Mouse (Mus musculus) embryonic facial prominence, embryonic 11.5 days (tissue): Measurements from ENCODE around the gene Tyw3. TPM values are rescaled to one million over a fixed set of nuclear protein-coding genes. Genes with fewer than 3 reads are reported as not detected.

Experiments used
- ATAC-seq: fragments of 200-750 bp; cut with Nextera tagmentation; replicated peaks from 2 replicates; pipeline ENCODE4 v1.8.0; 2017; ENCODE audit warnings: low read depth; ENCODE audit not compliant: insufficient number of reproducible peaks, low FRiP score, low TSS enrichment
- DNase-seq: peaks from one replicate; pipeline ENCODE4 v3.0.0-alpha.2; 2015; ENCODE audit warnings: low spot score
- H3K27ac ChIP-seq: fragments of 300-500 bp; sonication (generic); replicated peaks from 2 replicates; pipeline ENCODE4 v1.5.1; 2014; ENCODE audit warnings: mild to moderate bottlenecking, low read depth, low read length, control low read depth
- H3K27me3 ChIP-seq: fragments of 300-500 bp; sonication (generic); 2 replicates; pipeline ENCODE4 v1.6.1; 2014; ENCODE audit warnings: mild to moderate bottlenecking, low read length, moderate library complexity, mixed read lengths; ENCODE audit not compliant: control insufficient read depth, insufficient read depth
- H3K36me3 ChIP-seq: fragments of 300-500 bp; sonication (generic); replicated peaks from 2 replicates; pipeline ENCODE4 v1.6.1; 2014; ENCODE audit warnings: low read depth, mild to moderate bottlenecking, low read length, moderate library complexity, mixed read lengths; ENCODE audit not compliant: control insufficient read depth, insufficient read depth
- H3K4me1 ChIP-seq: fragments of 300-500 bp; sonication (generic); 2 replicates; pipeline ENCODE4 v1.6.1; 2014; ENCODE audit warnings: low read length, mixed read lengths; ENCODE audit not compliant: control insufficient read depth, insufficient read depth
- H3K4me2 ChIP-seq: fragments of 300-500 bp; sonication (generic); 2 replicates; pipeline ENCODE4 v1.6.1; 2014; ENCODE audit warnings: low read depth, mild to moderate bottlenecking, control low read depth, low read length, moderate library complexity
- H3K4me3 ChIP-seq: fragments of 300-500 bp; sonication (generic); 2 replicates; pipeline ENCODE4 v1.5.1; 2014; ENCODE audit warnings: low read depth, low read length, control low read depth
- H3K9ac ChIP-seq: fragments of 300-500 bp; sonication (generic); replicated peaks from 2 replicates; pipeline ENCODE4 v1.6.1; 2014; ENCODE audit warnings: mild to moderate bottlenecking, control low read depth, low read length
- H3K9me3 ChIP-seq: fragments of 300-500 bp; sonication (generic); replicated peaks from 2 replicates; pipeline ENCODE4 v1.6.1; 2016; ENCODE audit warnings: mild to moderate bottlenecking, low read length, inconsistent platforms, mixed read lengths; ENCODE audit not compliant: control insufficient read depth
- WGBS: fragments of 180-500 bp; shearing (Covaris S2); extraction: QIAGEN DNeasy Blood & Tissue Kit; methylation state at CpG from one replicate; pipeline ENCODE4 v1.1.7; 2014; 5-methylcytosine and 5-hydroxymethylcytosine counted together
- polyA plus RNA-seq: library from polyadenylated mRNA; unstranded; fragments of >200 nt; fragmentation: Nextera tagmentation; extraction: Ambion mirVana; gene quantifications from 2 replicates; pipeline ENCODE4 v1.2.1, GENCODE M21; 2014

Gene Tyw3
- polyA plus RNA-seq, 1 experiment from 2014 or later = 23.4 TPM

DNA sequence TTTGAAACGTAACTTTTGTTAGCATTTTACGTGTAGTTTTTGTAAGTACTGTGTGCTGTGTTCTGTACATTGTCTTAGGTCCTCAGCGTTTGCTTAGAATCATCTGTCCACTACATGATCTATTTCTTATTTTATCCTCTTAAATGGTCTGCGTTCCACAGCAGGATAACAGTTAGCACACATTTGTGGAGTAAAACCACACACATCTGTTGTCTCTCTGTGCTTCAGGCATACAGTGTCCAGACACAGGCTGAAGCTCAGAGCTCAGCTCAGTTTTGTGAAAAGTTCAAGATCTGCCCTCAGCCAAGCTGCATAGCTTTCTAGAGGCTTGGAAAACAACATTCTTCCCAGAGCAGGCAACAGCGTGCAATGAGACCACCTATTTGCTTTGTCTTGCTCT, 60.8 kb downstream of the Tyw3 start:
- Histone ChIP-seq H3K4me2 (no peak overlapping the region), H3K9ac (no peak overlapping the region), H3K27ac (no peak overlapping the region), H3K36me3 (no peaks in the 10 kb centered on the region), H3K27me3 (no peaks in the 10 kb centered on the region), H3K9me3 (no peaks in the 10 kb centered on the region), H3K4me1 (no peaks in the 10 kb centered on the region), H3K4me3 (no peak overlapping the region)
- ATAC-seq (no peak), DNase-seq (no peak)
- WGBS = 78% methylated on average over 5 of the region's 5 CpGs

DNA sequence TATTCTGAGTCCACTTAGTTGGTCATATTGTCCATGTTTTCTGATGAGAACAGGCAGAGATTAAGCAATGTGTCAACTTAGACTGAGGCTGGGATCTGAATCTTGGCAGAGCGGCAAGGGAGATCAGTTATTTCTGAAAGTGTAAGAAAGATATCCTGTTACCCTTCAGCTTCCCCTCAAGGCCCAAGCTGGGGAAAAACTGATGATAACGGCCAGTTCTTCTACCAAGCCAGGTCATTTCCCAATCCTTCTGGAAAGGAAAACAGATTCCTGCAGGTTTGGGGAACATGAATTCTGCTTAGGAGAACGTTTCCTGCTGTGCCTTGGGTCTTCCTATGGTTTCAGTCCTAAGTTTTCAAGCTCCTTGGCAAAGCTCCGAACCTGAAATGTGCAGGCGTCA, 63.7 kb downstream of the Tyw3 start:
- H3K36me3 ChIP-seq = no peaks in the 10 kb centered on the region
- no peak overlapping the region for H3K9ac ChIP-seq
- H3K27me3 ChIP-seq = no peaks in the 10 kb centered on the region
- H3K27ac ChIP-seq = no peak overlapping the region
- no peak overlapping the region for H3K4me3 ChIP-seq
- 68% methylated on average over 5 of the region's 5 CpGs for WGBS
- H3K4me2 ChIP-seq = no peak overlapping the region
- DNase-seq (no peak), ATAC-seq (no peak)
- no peaks in the 10 kb centered on the region for H3K9me3 ChIP-seq
- H3K4me1 ChIP-seq = no peaks in the 10 kb centered on the region

DNA sequence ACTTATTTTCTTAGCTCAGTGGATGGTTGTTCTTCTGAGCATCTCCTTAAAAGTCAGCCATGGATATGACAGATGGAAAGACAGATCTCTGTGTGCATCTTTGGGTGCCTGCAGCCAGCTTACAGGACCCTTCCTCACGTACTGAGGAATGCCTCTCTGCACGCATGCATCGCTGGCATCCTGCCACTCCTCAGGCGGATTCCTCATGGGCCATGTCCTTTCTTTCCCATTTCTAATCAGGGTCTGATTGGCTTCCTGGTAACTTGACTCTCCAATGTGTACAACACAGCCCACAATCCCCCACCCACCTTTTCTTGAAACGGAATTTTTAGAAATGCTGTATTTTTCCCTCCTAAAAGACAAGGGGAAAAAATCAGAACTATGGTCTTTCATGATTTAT, 67.9 kb downstream of the Tyw3 start:
- H3K9me3 ChIP-seq = no peaks in the 10 kb centered on the region
- peak; percentile 64 for DNase-seq
- 34% methylated on average over 5 of the region's 5 CpGs for WGBS
- H3K36me3 ChIP-seq = no peaks in the 10 kb centered on the region
- no peaks in the 10 kb centered on the region for H3K4me1 ChIP-seq
- no peak overlapping the region for H3K9ac ChIP-seq
- H3K4me2 ChIP-seq = no peak overlapping the region
- H3K27me3 ChIP-seq = no peaks in the 10 kb centered on the region
- ATAC-seq = peak; percentile 61; the same call in 1 of the 2 replicates
- H3K4me3 ChIP-seq = no peak overlapping the region
- H3K27ac ChIP-seq = no peak overlapping the region

DNA sequence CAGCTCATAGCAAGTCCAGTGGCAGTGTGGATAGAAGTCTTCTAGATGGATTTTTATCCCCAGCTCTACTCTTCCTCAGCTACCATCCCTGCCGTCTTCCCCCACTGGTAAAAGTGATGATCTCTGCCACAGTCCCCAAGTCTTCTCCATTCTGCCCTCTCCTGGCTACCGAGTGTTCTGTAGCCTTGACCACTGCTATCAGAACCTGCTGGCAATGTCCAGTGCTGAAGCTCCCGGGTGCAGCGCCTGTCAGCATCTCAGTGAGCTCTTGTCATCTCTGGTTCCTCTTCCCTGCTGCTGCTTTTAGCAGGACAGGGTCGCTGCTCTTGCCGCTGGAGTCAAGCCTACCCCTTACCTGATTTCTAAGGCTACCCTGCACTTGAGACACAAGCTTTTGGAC, 70.3 kb downstream of the Tyw3 start:
- Histone ChIP-seq H3K4me1 (no peaks in the 10 kb centered on the region), H3K4me2 (no peak overlapping the region), H3K4me3 (no peak overlapping the region), H3K9ac (no peak overlapping the region), H3K27me3 (no peaks in the 10 kb centered on the region), H3K36me3 (no peaks in the 10 kb centered on the region), H3K27ac (no peak overlapping the region), H3K9me3 (no peaks in the 10 kb centered on the region)
- ATAC-seq (no peak), DNase-seq (peak; percentile 27)
- WGBS = 31% methylated on average over 6 of the region's 6 CpGs

Other genes with a start within 250 kb of the Tyw3 start
- 30.5 TPM in 2 replicates for gene Cryz, start 393 bp downstream of the Tyw3 start, polyA plus RNA-seq
- gene Erich3, start 66.8 kb upstream of the Tyw3 start, polyA plus RNA-seq = 0.17 and 0.39 TPM in 2 replicates